Mouse (Mus musculus) mature B cell (primary cell): Measurements from ENCODE around the gene Mdm4.
"Not testable (repeated sequence)": the region's sequence is repeated elsewhere in the genome, so short reads cannot be mapped to it uniquely, and the experiment has no call there.

Experiments
- in situ Hi-C: fragments of 300-500 bp; cut with MboI; formaldehyde crosslinking; loops from 2 replicates; pipeline ENCODE4 v1.14.3; 2019

Mdm4 gene

GRCm38 (mm10) chr1:133021971-133022370, 8.4 kb downstream of the Mdm4 start:
- in situ Hi-C loops: not testable (repeated sequence)

- in situ Hi-C loops: no loop called here
Observed at GRCm38 (mm10) chr1:133021391-133021790, 9.0 kb downstream of the Mdm4 start.

GRCm38 (mm10) chr1:133020137-133020894, 10.0 kb downstream of the Mdm4 start:
- in situ Hi-C loops: no loop called here

GRCm38 (mm10) chr1:133019312-133019711, 11.0 kb downstream of the Mdm4 start:
- in situ Hi-C loops: no loop called here

GRCm38 (mm10) chr1:133018580-133018979, 11.8 kb downstream of the Mdm4 start:
- in situ Hi-C loops: no loop called here

- in situ Hi-C loops: no loop called here
Observed at GRCm38 (mm10) chr1:133016775-133017428, 13.5 kb downstream of the Mdm4 start.

GRCm38 (mm10) chr1:133014196-133014595, 16.2 kb downstream of the Mdm4 start:
- in situ Hi-C loops: no loop called here

GRCm38 (mm10) chr1:133013331-133013730, 17.0 kb downstream of the Mdm4 start:
- in situ Hi-C loops: no loop called here

- in situ Hi-C loops: no loop called here
Observed at GRCm38 (mm10) chr1:133011955-133012841, 18.2 kb downstream of the Mdm4 start.

GRCm38 (mm10) chr1:133006571-133006970, 23.8 kb downstream of the Mdm4 start:
- in situ Hi-C loops: no loop called here

GRCm38 (mm10) chr1:133000347-133000746, 30.0 kb downstream of the Mdm4 start:
- in situ Hi-C loops: no loop called here

GRCm38 (mm10) chr1:132991580-132991979, 38.8 kb downstream of the Mdm4 start:
- in situ Hi-C loops: no loop called here

GRCm38 (mm10) chr1:132990733-132991132, 39.6 kb downstream of the Mdm4 start:
- in situ Hi-C loops: no loop called here

- in situ Hi-C loops: not testable (repeated sequence)
Observed at GRCm38 (mm10) chr1:132988556-132989459, 41.6 kb downstream of the Mdm4 start.

GRCm38 (mm10) chr1:132982728-132983127, 47.6 kb downstream of the Mdm4 start:
- in situ Hi-C loops: no loop called here

- in situ Hi-C loops: no loop called here
Observed at GRCm38 (mm10) chr1:132981232-132981631, 49.1 kb downstream of the Mdm4 start.

GRCm38 (mm10) chr1:132977402-132977801, 53.0 kb downstream of the Mdm4 start:
- in situ Hi-C loops: no loop called here

- in situ Hi-C loops: no loop called here
Observed at GRCm38 (mm10) chr1:132968659-132969058, 61.7 kb downstream of the Mdm4 start.

- in situ Hi-C loops: no loop called here
Observed at GRCm38 (mm10) chr1:132964691-132965090, 65.7 kb downstream of the Mdm4 start.

- in situ Hi-C loops: no loop called here
Observed at GRCm38 (mm10) chr1:132964106-132964505, 66.3 kb downstream of the Mdm4 start.

- in situ Hi-C loops: no loop called here
Observed at GRCm38 (mm10) chr1:132961751-132962150, 68.6 kb downstream of the Mdm4 start.
